Mouse (Mus musculus) adrenal gland, postnatal 36 days (tissue): Measurements from ENCODE around the gene Clpp. TPM values are rescaled to one million over a fixed set of nuclear protein-coding genes. Genes with fewer than 3 reads are reported as not detected.
A peak's percentile ranks its signal among the peaks of the same experiment; 100 is the strongest.

Experiments
- DNase-seq, 2 experiments: peaks; one replicate each; pipeline ENCODE4 v3.0.0; 2021; ENCODE audit warnings: mixed read lengths in 1 of 2
- total RNA-seq, 2 experiments: library from RNA; stranded (reverse); gene quantifications; 2 replicates each; pipeline ENCODE4 v1.2.3; 2021

Gene Clpp
- total RNA-seq, 2 experiments from 2014 or later, result 110 to 114 TPM

GRCm38 (mm10) chr17:57030931-57031660 lies 41.0 kb downstream of the Clpp start, which contains the start of gene Khsrp:
Khsrp (minus strand) TSS chr17:57031522.
- DNase-seq, result peak; percentile 42 to 68

GRCm38 (mm10) chr17:57031661-57032420 lies 41.7 kb downstream of the Clpp start:
- peak; percentile 98 to 99 for DNase-seq

GRCm38 (mm10) chr17:57032854-57033253 lies 42.7 kb downstream of the Clpp start:
- no peak for DNase-seq

- no peak for DNase-seq
Observed at GRCm38 (mm10) chr17:57038978-57039377, 48.9 kb downstream of the Clpp start.

- no peak for DNase-seq
Observed at GRCm38 (mm10) chr17:57041554-57041953, 51.4 kb downstream of the Clpp start, which contains the start of gene Slc25a41. Slc25a41 (minus strand) TSS chr17:57041654.

Other genes with a start within 250 kb of the Clpp start
- 1 to 10 TPM; 3.8 to 5.4 TPM for gene Nrtn, start 232.8 kb upstream of the Clpp start, total RNA-seq
- 10 to 100 TPM; 31.5 to 32.5 TPM for gene Dus3l, start 225.5 kb upstream of the Clpp start, total RNA-seq
- gene Prr22, start 220.1 kb upstream of the Clpp start, total RNA-seq, result under 1 TPM; 0.26 to 0.60 TPM
- 1 to 10 TPM; 4.4 to 5.3 TPM for gene Rfx2, start 159.3 kb upstream of the Clpp start, total RNA-seq
- gene Acsbg2, start 115.9 kb upstream of the Clpp start, total RNA-seq, result under 1 TPM; 0.30 to 0.53 TPM
- gene 1700061G19Rik, start 114.8 kb upstream of the Clpp start, total RNA-seq, result 10 to 100 TPM in 1 of 2 experiments, 1 to 10 TPM in 1; 4.8 to 12.3 TPM
- gene Mllt1, start 54.9 kb upstream of the Clpp start, total RNA-seq, result 10 to 100 TPM; 32.6 to 35.6 TPM
- gene Acer1, start 8.2 kb upstream of the Clpp start, total RNA-seq, result under 1 TPM in 1 of 2 experiments, not detected in 1; 0.23 TPM
- gene Alkbh7, start 7.0 kb downstream of the Clpp start, total RNA-seq, result 10 to 100 TPM; 50.3 to 83.8 TPM
- gene Pspn, start 9.7 kb downstream of the Clpp start, total RNA-seq, result 1 to 10 TPM in 1 of 2 experiments, under 1 TPM in 1; 0.76 to 2.7 TPM
- gene Gtf2f1, start 21.0 kb downstream of the Clpp start, total RNA-seq, result 10 to 100 TPM; 44.3 to 65.3 TPM
- not detected for gene Gm17949, start 21.2 kb downstream of the Clpp start, total RNA-seq
- gene Khsrp, start 41.2 kb downstream of the Clpp start, total RNA-seq, result 10 to 100 TPM; 97.1 to 97.2 TPM
- gene Slc25a41, start 51.3 kb downstream of the Clpp start, total RNA-seq, result not detected
- gene Crb3, start 68.8 kb downstream of the Clpp start, total RNA-seq, result under 1 TPM in 1 of 2 experiments, not detected in 1; 0.82 TPM
- 10 to 100 TPM; 76.6 to 80.3 TPM for gene Slc25a23, start 69.6 kb downstream of the Clpp start, total RNA-seq
- gene Dennd1c, start 88.2 kb downstream of the Clpp start, total RNA-seq, result 1 to 10 TPM; 1.3 to 2.8 TPM
- 1 to 10 TPM; 3.7 to 4.2 TPM for gene Tubb4a, start 97.5 kb downstream of the Clpp start, total RNA-seq
- gene Tnfsf9, start 115.0 kb downstream of the Clpp start, total RNA-seq, result under 1 TPM; 0.23 to 0.40 TPM
- not detected for gene Cd70, start 159.5 kb downstream of the Clpp start, total RNA-seq
- gene Tnfsf14, start 203.9 kb downstream of the Clpp start, total RNA-seq, result under 1 TPM; 0.17 to 0.20 TPM
- gene C3, start 237.8 kb downstream of the Clpp start, total RNA-seq, result 100 to 1,000 TPM; 231 to 623 TPM